Mouse (Mus musculus): Measurements from ENCODE around the gene Mrpl43. TPM values are rescaled to one million over a fixed set of nuclear protein-coding genes. Genes with fewer than 3 reads are reported as not detected.

The Mrpl43 gene
- polyA plus RNA-seq, 1 experiment from 2014 or later, result 67.1 TPM

DNA sequence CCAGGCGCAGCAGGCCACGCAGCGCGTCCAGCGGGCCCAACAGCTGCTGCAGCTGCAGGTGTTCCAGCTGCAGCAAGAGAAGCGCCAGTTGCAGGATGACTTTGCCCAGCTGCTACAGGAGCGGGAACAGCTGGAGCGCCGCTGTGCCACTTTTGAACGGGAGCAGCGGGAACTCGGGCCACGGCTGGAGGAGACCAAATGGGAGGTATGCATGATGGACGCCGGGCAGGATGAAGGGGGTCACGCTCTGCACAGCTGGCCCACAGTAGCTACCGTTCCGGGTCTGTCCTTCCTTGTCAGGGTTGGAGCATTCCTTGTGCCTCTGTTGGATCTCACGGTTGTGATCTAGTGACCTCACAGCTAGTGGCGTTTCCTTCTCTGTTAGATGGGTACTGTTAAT is 18.5 kb upstream of the Mrpl43 start:
- H3K27me3 ChIP-seq (replicated peaks; ENCODE audit: control insufficient read depth, insufficient read depth, low read length), result no peaks in the 10 kb centered on the region
- peaks cover 66% of the 10 kb centered on the region for H3K36me3 ChIP-seq (ENCODE audit: control insufficient read depth, insufficient read depth, low read length)
- H3K4me3 ChIP-seq (ENCODE audit: low read depth, low read length), result no peak overlapping the region
- DNase-seq (ENCODE audit: low spot score) (no peak), ATAC-seq (no peak)
- WGBS, result 91% methylated on average over 20 of the region's 20 CpGs
- H3K27ac ChIP-seq (ENCODE audit: low read depth, low read length), result no peak overlapping the region
- no peak overlapping the region for H3K9ac ChIP-seq (ENCODE audit: low read length)
- no peaks in the 10 kb centered on the region for H3K9me3 ChIP-seq (replicated peaks; ENCODE audit: control insufficient read depth, low read length)
- 0 out of 2 replicates have a peak, but pooled peaks cover 5% of the 10 kb centered on the region for H3K4me1 ChIP-seq (ENCODE audit: control insufficient read depth, insufficient read depth, low read length)
- H3K4me2 ChIP-seq (ENCODE audit: low read length), result no peak overlapping the region

DNA sequence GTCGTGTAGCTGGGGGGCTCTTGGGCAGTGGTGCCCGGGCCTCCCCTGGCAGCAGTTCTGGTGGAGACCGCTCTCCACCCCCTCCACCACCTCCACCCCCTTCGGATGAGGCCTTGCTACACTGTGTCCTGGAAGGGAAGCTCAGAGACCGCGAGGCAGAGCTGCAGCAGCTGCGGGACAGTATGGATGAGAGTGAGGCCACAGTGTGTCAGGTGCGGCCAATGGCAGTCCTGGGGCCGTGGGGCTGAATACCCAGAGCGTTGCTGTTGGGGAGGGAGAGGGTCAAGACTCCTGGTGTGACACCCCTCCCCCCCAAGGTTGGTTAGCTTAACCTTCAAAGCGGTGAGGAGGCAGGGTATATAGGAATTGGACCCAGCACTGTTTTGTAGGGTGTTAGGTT is 17.8 kb upstream of the Mrpl43 start:
- no peak overlapping the region for H3K9ac ChIP-seq (ENCODE audit: low read length)
- H3K27ac ChIP-seq (ENCODE audit: low read depth, low read length), result no peak overlapping the region
- H3K36me3 ChIP-seq (ENCODE audit: control insufficient read depth, insufficient read depth, low read length), result peaks cover 66% of the 10 kb centered on the region
- H3K27me3 ChIP-seq (replicated peaks; ENCODE audit: control insufficient read depth, insufficient read depth, low read length), result no peaks in the 10 kb centered on the region
- 84% methylated on average over 11 of the region's 11 CpGs for WGBS
- peaks cover 9% of the 10 kb centered on the region for H3K4me1 ChIP-seq (ENCODE audit: control insufficient read depth, insufficient read depth, low read length)
- DNase-seq (ENCODE audit: low spot score) (no peak), ATAC-seq (no peak)
- no peak overlapping the region for H3K4me2 ChIP-seq (ENCODE audit: low read length)
- H3K9me3 ChIP-seq (replicated peaks; ENCODE audit: control insufficient read depth, low read length), result no peaks in the 10 kb centered on the region
- no peak overlapping the region for H3K4me3 ChIP-seq (ENCODE audit: low read depth, low read length)

DNA sequence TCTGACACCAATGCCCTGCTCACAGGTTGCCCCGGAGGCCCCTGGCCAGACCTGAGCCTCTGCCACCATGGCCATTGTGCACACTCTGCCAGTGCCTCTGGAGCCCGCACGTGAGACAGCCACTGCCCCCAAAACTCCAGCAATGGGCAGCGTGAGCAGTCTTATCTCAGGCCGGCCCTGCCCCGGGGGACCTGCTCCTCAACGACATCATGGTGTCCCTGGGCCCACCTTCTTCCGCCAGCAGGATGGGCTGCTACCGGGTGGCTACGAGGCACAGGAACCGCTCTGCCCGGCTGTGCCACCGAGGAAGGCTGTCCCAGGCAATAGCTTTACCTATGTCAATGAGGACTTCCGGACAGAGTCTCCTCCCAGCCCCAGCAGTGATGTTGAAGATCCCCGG is 15.1 kb upstream of the Mrpl43 start:
- H3K4me1 ChIP-seq (ENCODE audit: control insufficient read depth, insufficient read depth, low read length), result peaks cover 17% of the 10 kb centered on the region
- H3K4me3 ChIP-seq (ENCODE audit: low read depth, low read length), result no peak overlapping the region
- peaks cover 43% of the 10 kb centered on the region for H3K36me3 ChIP-seq (ENCODE audit: control insufficient read depth, insufficient read depth, low read length)
- H3K4me2 ChIP-seq (ENCODE audit: low read length), result no peak overlapping the region
- no peak overlapping the region for H3K9ac ChIP-seq (ENCODE audit: low read length)
- DNase-seq (ENCODE audit: low spot score) (no peak), ATAC-seq (no peak)
- no peaks in the 10 kb centered on the region for H3K27me3 ChIP-seq (replicated peaks; ENCODE audit: control insufficient read depth, insufficient read depth, low read length)
- no peak overlapping the region for H3K27ac ChIP-seq (ENCODE audit: low read depth, low read length)
- WGBS, result 93% methylated on average over 15 of the region's 15 CpGs
- no peaks in the 10 kb centered on the region for H3K9me3 ChIP-seq (replicated peaks; ENCODE audit: control insufficient read depth, low read length)

DNA sequence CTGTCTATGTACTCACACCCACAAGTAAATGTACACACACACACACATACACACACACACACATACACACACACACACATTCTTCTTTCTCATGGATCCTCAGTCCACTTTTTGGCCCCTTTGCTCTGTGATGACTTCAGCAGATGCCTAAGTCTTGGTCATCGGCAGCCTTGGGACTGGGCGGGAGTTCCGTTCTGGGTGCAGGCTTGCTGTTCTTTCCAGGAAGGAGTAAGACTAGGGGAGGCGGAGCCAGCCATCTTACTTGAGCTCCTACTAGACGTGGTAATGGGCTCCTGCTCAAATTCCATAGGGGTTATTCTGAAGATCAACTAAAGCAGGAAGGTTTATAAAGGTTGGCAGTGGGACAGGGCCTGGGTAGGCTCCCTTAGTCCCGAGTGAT is 14.1 kb upstream of the Mrpl43 start:
- Histone ChIP-seq H3K4me2 (ENCODE audit: low read length) (no peak overlapping the region), H3K9ac (ENCODE audit: low read length) (no peak overlapping the region), H3K27ac (ENCODE audit: low read depth, low read length) (no peak overlapping the region), H3K9me3 (replicated peaks; ENCODE audit: control insufficient read depth, low read length) (no peaks in the 10 kb centered on the region), H3K36me3 (ENCODE audit: control insufficient read depth, insufficient read depth, low read length) (peaks cover 32% of the 10 kb centered on the region), H3K4me1 (ENCODE audit: control insufficient read depth, insufficient read depth, low read length) (peaks cover 26% of the 10 kb centered on the region), H3K4me3 (ENCODE audit: low read depth, low read length) (no peak overlapping the region), H3K27me3 (replicated peaks; ENCODE audit: control insufficient read depth, insufficient read depth, low read length) (no peaks in the 10 kb centered on the region)
- DNase-seq (ENCODE audit: low spot score) (no peak), ATAC-seq (no peak)
- 71% methylated on average over 6 of the region's 6 CpGs for WGBS

DNA sequence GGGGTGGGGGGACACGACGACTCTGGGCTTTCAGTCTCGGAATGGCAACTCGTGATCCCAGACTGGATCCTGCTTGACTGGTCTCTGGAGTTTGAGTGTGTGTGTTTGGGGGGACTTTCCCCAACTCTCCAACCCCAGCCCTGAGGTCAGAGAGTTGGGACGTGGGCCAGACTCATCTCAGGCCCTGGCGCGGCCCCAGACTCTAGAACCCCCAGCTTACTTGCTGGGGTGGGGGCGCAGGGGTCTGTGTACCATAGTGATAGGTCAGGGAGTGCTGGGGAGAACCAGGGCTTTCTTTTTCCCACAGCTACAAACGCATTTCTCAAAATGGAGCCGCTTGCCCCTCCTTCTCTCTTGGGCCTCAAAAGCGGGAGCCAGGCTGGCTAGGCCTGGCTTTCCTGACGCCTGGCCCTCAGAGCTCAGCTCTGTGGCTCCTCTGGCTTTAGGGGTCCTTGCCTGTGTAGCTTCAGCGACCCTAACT is 12.1 kb upstream of the Mrpl43 start:
- Histone ChIP-seq H3K4me3 (ENCODE audit: low read depth, low read length) (peak overlapping the region; percentile 63), H3K4me1 (ENCODE audit: control insufficient read depth, insufficient read depth, low read length) (peaks cover 31% of the 10 kb centered on the region), H3K27me3 (replicated peaks; ENCODE audit: control insufficient read depth, insufficient read depth, low read length) (no peaks in the 10 kb centered on the region), H3K9ac (ENCODE audit: low read length) (peak overlapping the region; percentile 87), H3K4me2 (ENCODE audit: low read length) (peak overlapping the region; percentile 89), H3K27ac (ENCODE audit: low read depth, low read length) (peak overlapping the region; percentile 97), H3K36me3 (ENCODE audit: control insufficient read depth, insufficient read depth, low read length) (peaks cover 18% of the 10 kb centered on the region), H3K9me3 (replicated peaks; ENCODE audit: control insufficient read depth, low read length) (no peaks in the 10 kb centered on the region)
- peak; percentile 51 for DNase-seq (ENCODE audit: low spot score)
- ATAC-seq, result peak; percentile 1; the same call in 1 of the 2 replicates
- 0% methylated on average over 13 of the region's 13 CpGs for WGBS

DNA sequence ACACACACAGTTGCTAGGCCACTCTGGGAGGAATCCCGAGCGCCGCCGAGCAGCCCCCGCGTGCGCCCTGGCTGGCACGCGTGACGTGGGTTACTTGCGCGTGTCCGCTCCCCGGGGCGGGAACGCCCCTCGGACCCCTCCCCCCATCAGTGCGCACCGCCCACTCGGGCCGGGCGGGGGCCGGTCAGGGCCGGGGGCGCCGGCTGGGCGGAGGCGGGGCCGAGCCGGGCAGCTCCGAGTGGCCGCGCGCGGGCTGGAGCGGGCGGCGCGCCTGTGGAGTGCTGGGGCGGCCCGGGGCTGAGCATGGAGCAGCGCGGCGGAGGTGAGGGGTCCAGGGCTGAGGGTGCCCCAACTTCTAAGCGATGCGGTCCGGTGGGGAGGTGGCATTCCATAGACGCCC is 11.7 kb upstream of the Mrpl43 start:
- peaks cover 31% of the 10 kb centered on the region for H3K4me1 ChIP-seq (ENCODE audit: control insufficient read depth, insufficient read depth, low read length)
- H3K9me3 ChIP-seq (replicated peaks; ENCODE audit: control insufficient read depth, low read length), result no peaks in the 10 kb centered on the region
- no peaks in the 10 kb centered on the region for H3K27me3 ChIP-seq (replicated peaks; ENCODE audit: control insufficient read depth, insufficient read depth, low read length)
- H3K4me3 ChIP-seq (ENCODE audit: low read depth, low read length), result peak overlapping the region; percentile 63
- under 1% methylated on average over 32 of the region's 48 CpGs for WGBS
- ATAC-seq (peak; percentile 61), DNase-seq (ENCODE audit: low spot score) (peak; percentile 80)
- H3K4me2 ChIP-seq (ENCODE audit: low read length), result peak overlapping the region; percentile 89
- peaks cover 16% of the 10 kb centered on the region; the same call in 1 of the 2 replicates for H3K36me3 ChIP-seq (ENCODE audit: control insufficient read depth, insufficient read depth, low read length)
- H3K9ac ChIP-seq (ENCODE audit: low read length), result peak overlapping the region; percentile 87
- peak overlapping the region; percentile 97 for H3K27ac ChIP-seq (ENCODE audit: low read depth, low read length)

DNA sequence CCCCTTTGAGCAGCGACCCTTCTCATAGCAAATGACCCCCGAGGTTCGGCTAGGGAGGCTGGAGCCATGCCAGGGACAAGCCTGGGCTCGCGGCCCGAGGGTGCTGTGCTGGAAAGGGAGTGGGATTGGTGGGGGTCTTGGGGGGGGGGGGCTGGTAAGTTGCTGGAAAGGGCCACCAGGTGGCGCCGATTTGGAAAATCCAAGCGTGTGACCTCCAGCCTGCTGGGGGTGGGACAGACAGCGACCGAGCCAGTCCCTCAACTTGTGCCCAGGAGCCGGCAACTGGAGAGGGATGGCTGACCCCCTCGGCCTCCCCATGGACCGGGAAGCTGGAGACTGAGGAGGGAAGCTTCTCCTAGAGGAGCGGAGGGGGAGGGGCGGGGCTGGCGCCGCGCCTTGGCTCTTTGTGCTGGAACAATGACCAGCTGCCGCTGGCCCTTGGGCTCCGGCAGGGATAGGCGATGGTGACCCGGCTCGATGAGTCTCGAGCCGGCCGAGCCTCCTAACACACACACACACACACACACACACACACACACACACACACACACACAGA is 11.1 kb upstream of the Mrpl43 start:
- peak overlapping the region; percentile 97 for H3K27ac ChIP-seq (ENCODE audit: low read depth, low read length)
- 0% methylated on average over 20 of the region's 27 CpGs for WGBS
- DNase-seq (ENCODE audit: low spot score) (peak; percentile 87), ATAC-seq (peak; percentile 60)
- H3K9ac ChIP-seq (ENCODE audit: low read length), result peak overlapping the region; percentile 87
- H3K9me3 ChIP-seq (replicated peaks; ENCODE audit: control insufficient read depth, low read length), result no peaks in the 10 kb centered on the region
- peaks cover 31% of the 10 kb centered on the region for H3K4me1 ChIP-seq (ENCODE audit: control insufficient read depth, insufficient read depth, low read length)
- H3K36me3 ChIP-seq (ENCODE audit: control insufficient read depth, insufficient read depth, low read length), result peaks cover 14% of the 10 kb centered on the region; the same call in 1 of the 2 replicates
- H3K4me2 ChIP-seq (ENCODE audit: low read length), result peak overlapping the region; percentile 89
- H3K27me3 ChIP-seq (replicated peaks; ENCODE audit: control insufficient read depth, insufficient read depth, low read length), result no peaks in the 10 kb centered on the region
- H3K4me3 ChIP-seq (ENCODE audit: low read depth, low read length), result peak overlapping the region; percentile 63

DNA sequence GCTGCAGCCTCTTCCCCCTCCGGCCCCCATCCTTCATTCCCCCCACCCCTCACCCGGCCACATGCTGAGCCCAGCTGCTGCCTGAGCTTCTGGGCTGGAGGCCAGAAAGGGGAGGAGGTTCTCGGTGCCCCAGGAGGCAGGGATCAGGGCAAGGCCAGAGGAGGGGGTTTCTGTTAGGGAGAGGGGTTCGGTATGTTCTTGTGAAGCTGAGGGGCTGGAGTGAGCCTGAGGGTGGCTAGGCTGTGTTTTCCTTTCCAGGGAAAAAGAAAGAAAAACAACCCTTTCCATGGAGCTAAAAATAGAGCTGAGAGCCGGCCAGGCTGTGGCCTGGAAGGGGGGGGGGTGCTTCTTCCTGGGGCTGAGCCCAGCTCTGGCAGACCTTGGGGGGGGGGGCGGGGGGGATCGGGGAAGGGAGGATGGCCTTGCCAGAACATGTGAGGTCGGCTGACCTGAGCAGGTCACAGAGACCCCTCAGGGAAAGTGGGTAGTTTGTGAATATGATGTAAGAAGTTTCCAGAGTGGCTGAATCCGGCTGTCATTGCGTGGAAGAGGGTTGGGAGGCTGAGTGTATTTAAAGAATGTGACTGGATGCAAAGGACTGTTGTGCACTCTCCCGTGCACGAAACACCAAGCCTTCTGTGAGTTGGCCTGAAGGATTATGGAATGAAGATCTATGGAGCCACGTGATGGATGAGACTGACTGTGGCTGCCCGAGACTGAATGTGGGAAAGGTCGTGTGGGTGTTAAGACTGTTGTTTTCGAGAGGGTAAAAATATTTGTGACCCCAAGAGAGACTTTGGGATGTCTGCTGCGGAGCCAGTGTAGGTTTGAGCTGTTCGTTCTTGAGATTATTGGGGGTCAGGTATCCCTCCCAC is 10.3 kb upstream of the Mrpl43 start:
- H3K4me3 ChIP-seq (ENCODE audit: low read depth, low read length), result peak overlapping the region; percentile 63
- peak overlapping the region; percentile 97 for H3K27ac ChIP-seq (ENCODE audit: low read depth, low read length)
- H3K4me1 ChIP-seq (ENCODE audit: control insufficient read depth, insufficient read depth, low read length), result peaks cover 31% of the 10 kb centered on the region
- 2% methylated on average over 17 of the region's 18 CpGs for WGBS
- ATAC-seq (peak; percentile 27), DNase-seq (ENCODE audit: low spot score) (peak; percentile 87)
- H3K36me3 ChIP-seq (ENCODE audit: control insufficient read depth, insufficient read depth, low read length), result peaks cover 14% of the 10 kb centered on the region
- no peaks in the 10 kb centered on the region for H3K9me3 ChIP-seq (replicated peaks; ENCODE audit: control insufficient read depth, low read length)
- no peaks in the 10 kb centered on the region for H3K27me3 ChIP-seq (replicated peaks; ENCODE audit: control insufficient read depth, insufficient read depth, low read length)
- peak overlapping the region; percentile 87 for H3K9ac ChIP-seq (ENCODE audit: low read length)
- peak overlapping the region; percentile 89 for H3K4me2 ChIP-seq (ENCODE audit: low read length)

All from forebrain, embryonic 14.5 days (tissue).